Mouse (Mus musculus): ENCODE results near the gene Mia. TPM values are rescaled to one million over a fixed set of nuclear protein-coding genes. Genes with fewer than 3 reads are reported as not detected.
A peak's percentile ranks its signal among the peaks of the same experiment; 100 is the strongest.

Mia gene
- 3.6 and 5.1 TPM in 2 replicates for polyA plus RNA-seq (2015; fragmentation: Nextera tagmentation; extraction: Ambion mirVana)

DNA sequence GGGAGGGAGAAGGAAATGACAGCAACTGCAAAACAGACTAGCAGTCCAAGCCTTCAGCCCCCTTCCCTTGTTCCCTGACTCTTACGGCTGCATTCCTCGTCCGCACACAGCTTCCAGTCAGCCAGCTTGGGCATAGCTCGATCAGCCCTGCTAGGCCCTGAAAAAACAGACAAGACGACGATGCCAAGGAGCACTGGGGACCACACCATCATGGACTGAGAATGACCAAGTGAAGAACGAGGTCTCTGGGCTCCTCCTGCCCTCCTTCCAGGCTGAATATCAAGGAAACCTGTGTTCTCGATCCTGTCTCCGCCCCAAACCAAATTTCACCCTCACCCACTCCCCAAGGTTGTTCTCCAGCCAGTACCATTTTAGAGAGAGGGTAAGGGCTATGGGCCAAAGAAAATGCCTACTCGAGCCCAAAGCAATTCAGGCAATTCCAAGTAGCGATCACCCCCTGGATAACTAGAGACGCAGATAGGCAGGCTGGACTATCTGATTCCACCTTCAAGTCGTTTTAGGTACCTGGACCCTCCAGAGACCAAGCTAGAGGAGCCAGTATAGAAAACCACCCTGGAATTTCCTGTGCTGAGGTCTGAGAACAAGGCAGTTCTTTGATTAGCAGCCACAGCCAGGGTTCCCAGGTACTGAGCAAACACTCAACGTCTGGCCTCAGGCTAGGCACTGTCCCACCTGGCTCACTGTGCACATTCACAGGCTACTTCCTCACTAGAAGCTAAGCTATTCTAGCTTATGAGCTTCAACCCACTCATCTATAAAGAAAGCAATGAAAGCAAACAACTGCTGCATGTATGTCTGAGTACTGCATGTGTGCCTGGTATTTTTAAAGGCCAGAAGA is at the start of gene Mia, which contains the start of gene Gm21983:
TSS of gene Mia (minus strand) at position 321 of the 859 bp plus-strand sequence.
TSS of gene Gm21983 (minus strand) at position 250 of the 859 bp plus-strand sequence.
- WGBS, result 67% methylated on average over 14 of the region's 14 CpGs
- peak within 1 kb of the TSS; percentile 88 for H3K27ac ChIP-seq
- H3K4me1 ChIP-seq (replicated peaks), result peaks cover 21% of the 10 kb centered on the region
- ATAC-seq, result no peak
- H3K4me2 ChIP-seq (replicated peaks), result no peak within 1 kb of the TSS
- H3K36me3 ChIP-seq, result peaks cover 31% of the 10 kb centered on the region
- no peaks in the 10 kb centered on the region for H3K27me3 ChIP-seq
- H3K9ac ChIP-seq (replicated peaks), result 0 out of 2 replicates have a peak within 1 kb of the TSS, but pooled peaks have one; percentile 1
- no peak within 1 kb of the TSS for H3K4me3 ChIP-seq (replicated peaks)
- no peaks in the 10 kb centered on the region for H3K9me3 ChIP-seq

DNA sequence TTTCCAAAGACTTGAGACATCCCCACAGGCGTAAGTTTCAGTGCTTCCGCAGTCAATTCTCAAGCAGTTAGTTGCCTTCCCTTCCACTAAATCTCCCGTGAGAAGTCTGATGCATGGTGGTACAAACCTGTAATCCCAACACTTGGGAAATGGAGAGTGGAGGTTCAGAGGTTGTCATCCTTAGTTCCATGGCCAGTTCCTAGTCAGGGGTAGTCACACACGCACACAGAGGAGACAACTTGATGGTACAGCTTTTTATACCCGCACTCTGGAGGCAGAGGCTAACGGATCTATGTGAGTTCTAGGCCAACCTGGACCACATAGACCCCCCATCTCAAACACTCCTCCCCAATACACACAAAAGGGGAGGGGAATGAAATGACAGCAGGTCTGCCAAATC is 47.9 kb upstream of the Mia start:
- no peak for ATAC-seq
- WGBS, result 15% methylated on average over 6 of the region's 6 CpGs
- peak overlapping the region; percentile 94 for H3K9ac ChIP-seq (replicated peaks)
- no peaks in the 10 kb centered on the region for H3K9me3 ChIP-seq
- H3K4me2 ChIP-seq (replicated peaks), result peak overlapping the region; percentile 90
- H3K36me3 ChIP-seq, result no peaks in the 10 kb centered on the region
- H3K4me1 ChIP-seq (replicated peaks), result peaks cover 56% of the 10 kb centered on the region
- peak overlapping the region; percentile 87 for H3K27ac ChIP-seq
- H3K4me3 ChIP-seq (replicated peaks), result peak overlapping the region; percentile 89
- H3K27me3 ChIP-seq, result no peaks in the 10 kb centered on the region

DNA sequence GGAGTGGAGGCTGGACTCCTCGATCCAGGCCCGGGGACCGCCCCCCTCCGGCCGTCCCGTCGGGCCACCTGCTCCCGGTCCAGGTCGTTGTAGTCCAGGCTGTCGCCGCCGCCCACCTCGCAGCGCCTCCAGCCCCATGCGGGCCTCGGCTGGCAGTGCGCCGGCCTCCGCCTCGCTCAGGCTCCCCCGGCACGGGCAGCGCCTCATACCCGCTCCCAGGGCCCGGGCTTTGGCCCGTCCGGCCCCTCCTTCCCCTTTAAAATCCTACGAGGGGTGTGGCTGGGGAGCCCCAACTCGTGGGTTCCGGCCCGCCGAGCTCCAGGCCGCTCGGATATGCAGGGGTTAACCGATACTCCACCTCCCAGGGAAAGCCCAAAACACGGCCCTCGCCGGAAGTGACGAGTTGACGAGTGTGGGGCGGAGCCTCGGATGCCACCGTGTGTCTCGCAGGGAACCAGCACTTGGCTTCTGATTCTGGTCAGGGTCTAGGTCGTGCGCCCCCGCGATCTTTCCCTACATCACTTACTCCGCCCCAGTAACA is 47.4 kb upstream of the Mia start, which contains the start of gene Itpkc:
TSS of gene Itpkc (minus strand) at position 381 of the 541 bp plus-strand sequence.
- Histone ChIP-seq H3K4me1 (replicated peaks) (peaks cover 56% of the 10 kb centered on the region), H3K4me3 (replicated peaks) (peak within 1 kb of the TSS; percentile 89), H3K9me3 (no peaks in the 10 kb centered on the region), H3K36me3 (no peaks in the 10 kb centered on the region), H3K27ac (peak within 1 kb of the TSS; percentile 87), H3K9ac (replicated peaks) (peak within 1 kb of the TSS; percentile 94), H3K27me3 (no peaks in the 10 kb centered on the region), H3K4me2 (replicated peaks) (peak within 1 kb of the TSS; percentile 90)
- ATAC-seq, result peak; percentile 78
- 1% methylated on average over 49 of the region's 49 CpGs for WGBS

DNA sequence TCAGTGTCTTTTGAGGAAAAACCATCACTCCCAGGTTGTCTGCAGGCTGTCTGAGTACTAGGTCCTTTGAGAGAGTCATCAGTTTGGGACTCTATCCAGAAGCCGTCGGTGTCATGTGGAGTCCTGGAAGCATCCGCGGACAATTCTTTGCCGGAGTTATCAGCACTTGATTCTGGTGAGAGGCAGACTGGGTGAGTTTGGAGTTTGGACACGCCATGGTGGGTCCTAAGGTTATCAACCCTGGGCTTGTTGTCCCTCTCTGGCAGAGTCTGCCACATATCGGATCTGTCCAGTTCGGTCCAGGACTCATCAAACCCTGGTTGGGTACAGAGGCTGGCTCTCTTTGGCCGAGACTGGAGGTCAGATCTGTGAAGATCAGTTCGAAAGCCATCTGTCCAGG is 46.7 kb upstream of the Mia start:
- WGBS, result 3% methylated on average over 10 of the region's 10 CpGs
- peak overlapping the region; percentile 90 for H3K4me2 ChIP-seq (replicated peaks)
- H3K36me3 ChIP-seq, result no peaks in the 10 kb centered on the region
- H3K27ac ChIP-seq, result peak overlapping the region; percentile 87
- peak overlapping the region; percentile 94 for H3K9ac ChIP-seq (replicated peaks)
- H3K4me1 ChIP-seq (replicated peaks), result peaks cover 59% of the 10 kb centered on the region
- peak overlapping the region; percentile 89 for H3K4me3 ChIP-seq (replicated peaks)
- ATAC-seq, result no peak; the same call in 1 of the 2 replicates
- no peaks in the 10 kb centered on the region for H3K27me3 ChIP-seq
- no peaks in the 10 kb centered on the region for H3K9me3 ChIP-seq

DNA sequence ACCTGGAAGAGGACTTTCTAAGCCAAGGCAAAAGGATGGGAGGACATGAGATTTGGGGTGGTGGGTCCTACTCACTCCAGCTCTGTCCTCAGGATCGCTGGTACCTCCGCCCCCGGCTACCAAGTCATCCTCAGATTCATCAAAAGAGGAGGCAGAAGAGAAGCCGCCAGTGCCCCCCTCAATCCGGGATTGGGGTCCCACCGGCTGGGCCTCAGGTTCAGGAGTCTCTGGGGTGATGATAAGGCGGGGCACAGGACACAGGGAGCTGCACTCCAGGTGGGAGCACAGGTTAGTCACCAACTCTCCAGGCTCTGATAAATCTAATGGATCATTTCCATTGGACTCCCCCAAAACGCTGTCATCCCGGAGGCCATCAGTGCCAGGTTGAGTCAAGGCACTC is 46.3 kb upstream of the Mia start:
- Histone ChIP-seq H3K4me1 (replicated peaks) (peaks cover 59% of the 10 kb centered on the region), H3K27ac (no peak overlapping the region)

DNA sequence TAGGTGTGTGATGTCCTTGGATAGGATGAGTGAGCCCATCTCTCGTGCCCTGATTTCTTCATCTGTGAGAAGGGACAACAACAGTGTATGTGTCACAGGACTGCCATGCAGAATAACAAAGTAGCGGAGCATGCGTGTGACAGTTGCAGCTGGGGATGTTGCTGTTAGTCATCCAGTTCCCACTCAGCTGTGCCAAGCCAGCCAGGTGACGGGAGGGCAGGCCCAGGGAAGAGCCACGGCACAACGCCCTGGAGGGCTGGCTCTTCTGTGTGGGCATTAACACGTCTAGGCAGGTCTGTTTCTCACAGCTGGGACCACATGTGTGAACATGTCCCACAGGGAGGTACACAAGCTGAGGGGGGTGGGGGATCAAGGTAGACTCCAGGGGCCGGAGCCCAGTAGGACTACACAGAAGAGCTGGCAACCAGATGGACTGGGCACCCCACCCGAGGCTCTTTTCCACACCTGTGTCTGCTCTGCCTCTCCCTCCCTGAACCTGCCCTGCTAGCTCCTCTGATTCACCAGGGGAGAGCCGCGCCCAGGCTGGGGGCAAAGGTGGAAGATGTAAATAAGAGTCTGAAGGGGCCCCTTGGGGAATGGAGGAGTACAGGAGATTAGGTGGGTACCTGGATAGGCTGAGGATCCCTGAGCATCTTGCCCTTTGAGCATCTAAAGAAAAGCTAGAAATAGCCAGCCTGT is 44.1 kb upstream of the Mia start:
- Histone ChIP-seq H3K27ac (no peak overlapping the region), H3K36me3 (peaks cover 12% of the 10 kb centered on the region), H3K4me1 (replicated peaks) (peaks cover 55% of the 10 kb centered on the region), H3K9me3 (no peaks in the 10 kb centered on the region), H3K9ac (replicated peaks) (peak overlapping the region; percentile 94), H3K4me3 (replicated peaks) (peak overlapping the region; percentile 89), H3K4me2 (replicated peaks) (peak overlapping the region; percentile 90), H3K27me3 (no peaks in the 10 kb centered on the region)
- no peak for ATAC-seq
- WGBS, result 80% methylated on average over 11 of the region's 11 CpGs

More for the DNA sequence above, 46.3 kb upstream of the Mia start:
- Histone ChIP-seq H3K4me3 (replicated peaks) (peak overlapping the region; percentile 89), H3K36me3 (no peaks in the 10 kb centered on the region), H3K9ac (replicated peaks) (peak overlapping the region; percentile 94), H3K9me3 (no peaks in the 10 kb centered on the region), H3K27me3 (no peaks in the 10 kb centered on the region), H3K4me2 (replicated peaks) (peak overlapping the region; percentile 90)
- ATAC-seq, result no peak
- WGBS, result 33% methylated on average over 9 of the region's 9 CpGs

DNA sequence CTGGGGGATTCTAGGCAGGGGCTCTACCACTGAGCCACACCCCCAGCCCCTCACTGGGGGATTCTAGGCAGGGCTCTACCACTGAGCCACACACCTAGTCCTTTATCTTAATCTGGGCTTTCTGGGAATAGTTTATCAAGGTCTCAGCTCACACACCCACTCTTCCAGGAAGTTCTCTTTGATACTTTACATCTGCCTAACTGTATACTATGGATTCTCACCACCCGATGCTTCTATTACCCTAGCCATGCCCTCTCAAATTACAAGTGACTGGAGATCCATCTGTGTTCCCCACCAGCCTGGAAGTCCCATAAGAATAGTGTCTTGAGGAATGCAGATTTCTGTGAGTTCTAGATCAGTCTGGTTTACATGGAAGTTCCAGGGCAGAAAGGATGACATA is 41.6 kb upstream of the Mia start:
- 88% methylated on average over 1 of the region's 1 CpGs for WGBS
- Histone ChIP-seq H3K9ac (replicated peaks) (no peak overlapping the region), H3K27ac (no peak overlapping the region), H3K27me3 (no peaks in the 10 kb centered on the region), H3K36me3 (peaks cover 33% of the 10 kb centered on the region), H3K4me2 (replicated peaks) (no peak overlapping the region), H3K9me3 (no peaks in the 10 kb centered on the region), H3K4me1 (replicated peaks) (peaks cover 47% of the 10 kb centered on the region), H3K4me3 (replicated peaks) (no peak overlapping the region)
- no peak for ATAC-seq

DNA sequence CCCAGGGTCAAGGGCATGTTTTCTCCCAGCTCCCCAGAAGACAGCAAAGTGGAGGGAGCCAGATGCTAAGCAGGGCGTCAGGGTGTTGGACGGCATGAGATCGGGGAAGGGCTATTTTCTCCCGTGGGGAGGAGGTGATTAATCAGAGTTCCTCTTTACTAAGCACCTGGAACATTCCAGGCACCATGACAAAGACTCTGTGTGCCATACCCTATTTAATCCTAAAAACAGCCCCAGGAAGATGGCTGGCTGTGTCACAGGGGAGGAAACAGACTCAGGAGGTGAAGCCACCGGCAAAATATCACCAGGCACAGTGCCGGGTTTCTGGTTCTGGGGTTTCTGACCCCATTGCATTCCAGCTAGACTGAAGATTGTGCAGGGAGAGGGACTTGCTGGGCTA is 41.0 kb upstream of the Mia start:
- Histone ChIP-seq H3K9ac (replicated peaks) (0 out of 2 replicates have a peak overlapping the region, but pooled peaks have one; percentile 14), H3K4me2 (replicated peaks) (no peak overlapping the region), H3K4me1 (replicated peaks) (peaks cover 41% of the 10 kb centered on the region), H3K9me3 (no peaks in the 10 kb centered on the region), H3K36me3 (peaks cover 38% of the 10 kb centered on the region), H3K27me3 (no peaks in the 10 kb centered on the region), H3K27ac (no peak overlapping the region), H3K4me3 (replicated peaks) (no peak overlapping the region)
- no peak for ATAC-seq
- 90% methylated on average over 6 of the region's 6 CpGs for WGBS

DNA sequence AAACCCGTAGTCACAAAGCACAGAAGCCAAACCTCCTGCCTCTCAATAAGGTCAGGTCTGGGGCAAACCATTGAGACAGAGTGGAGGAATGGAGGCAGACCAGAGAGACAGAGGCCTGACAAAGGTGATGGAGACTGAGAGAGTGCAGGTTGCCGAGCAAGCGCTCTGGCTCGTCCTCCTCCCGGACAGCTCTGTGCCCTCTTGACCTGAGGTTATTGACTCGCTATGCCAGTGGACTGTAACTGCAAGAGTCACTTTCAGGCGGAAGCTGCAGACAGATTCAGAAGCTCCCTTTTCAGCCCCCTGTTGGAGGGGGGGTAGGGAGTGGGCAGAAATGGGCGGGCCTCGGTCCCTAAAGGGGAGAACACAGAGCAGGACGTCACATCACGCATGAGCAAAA is 39.0 kb upstream of the Mia start:
- H3K36me3 ChIP-seq, result peaks cover 55% of the 10 kb centered on the region
- no peaks in the 10 kb centered on the region for H3K9me3 ChIP-seq
- no peak for ATAC-seq
- H3K4me2 ChIP-seq (replicated peaks), result no peak overlapping the region
- no peak overlapping the region for H3K27ac ChIP-seq
- no peak overlapping the region for H3K4me3 ChIP-seq (replicated peaks)
- no peak overlapping the region for H3K9ac ChIP-seq (replicated peaks)
- no peaks in the 10 kb centered on the region for H3K27me3 ChIP-seq
- 75% methylated on average over 11 of the region's 11 CpGs for WGBS
- peaks cover 21% of the 10 kb centered on the region for H3K4me1 ChIP-seq (replicated peaks)

DNA sequence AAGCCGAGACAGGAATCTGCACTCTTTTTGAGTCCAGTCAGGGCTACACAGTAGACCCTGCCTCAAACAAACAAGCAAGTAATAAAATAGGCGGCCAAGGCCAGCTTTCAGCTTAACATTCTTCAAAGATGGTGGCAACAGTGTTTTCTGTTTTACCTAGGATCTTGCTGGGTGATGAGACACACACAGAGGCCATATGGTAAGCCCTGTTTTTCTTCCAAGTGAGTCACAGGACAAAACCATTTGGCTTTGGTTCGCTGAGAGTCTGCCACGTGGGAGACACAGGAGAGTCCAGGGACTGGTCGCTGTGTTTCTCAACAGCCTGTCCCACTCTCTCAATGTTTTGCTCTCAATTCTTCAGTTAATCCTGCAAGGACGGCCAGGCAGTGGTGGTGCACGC is 37.6 kb upstream of the Mia start:
- Histone ChIP-seq H3K9me3 (no peaks in the 10 kb centered on the region), H3K27me3 (no peaks in the 10 kb centered on the region), H3K4me2 (replicated peaks) (no peak overlapping the region), H3K4me3 (replicated peaks) (no peak overlapping the region), H3K36me3 (peaks cover 64% of the 10 kb centered on the region), H3K27ac (no peak overlapping the region), H3K9ac (replicated peaks) (no peak overlapping the region), H3K4me1 (replicated peaks) (peaks cover 7% of the 10 kb centered on the region)
- no peak for ATAC-seq
- 84% methylated on average over 7 of the region's 7 CpGs for WGBS

DNA sequence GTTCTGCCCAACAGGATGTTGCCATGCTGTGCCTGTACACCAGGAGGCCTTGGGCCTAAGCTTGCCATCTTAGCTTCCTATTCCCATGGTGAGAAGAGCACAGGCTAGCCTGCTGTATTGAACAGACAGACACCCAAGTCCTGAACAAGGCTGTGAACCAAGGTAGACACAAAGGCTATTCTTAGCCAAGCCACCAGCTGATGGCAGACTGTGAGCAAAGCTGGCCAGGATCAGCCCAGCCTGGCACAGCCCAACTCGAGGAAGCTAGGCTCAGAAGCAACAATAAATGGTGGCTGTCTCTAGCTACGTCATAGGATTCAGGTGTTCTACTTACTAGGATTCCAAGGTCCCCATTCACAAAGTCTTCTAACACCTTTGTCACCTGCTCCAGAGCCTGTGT is 31.7 kb upstream of the Mia start:
- WGBS, result 89% methylated on average over 2 of the region's 2 CpGs
- Histone ChIP-seq H3K9ac (replicated peaks) (no peak overlapping the region), H3K36me3 (peaks cover 92% of the 10 kb centered on the region), H3K4me1 (replicated peaks) (no peaks in the 10 kb centered on the region), H3K9me3 (no peaks in the 10 kb centered on the region), H3K4me3 (replicated peaks) (no peak overlapping the region), H3K27ac (no peak overlapping the region), H3K27me3 (no peaks in the 10 kb centered on the region), H3K4me2 (replicated peaks) (no peak overlapping the region)
- ATAC-seq, result no peak

Measured in midbrain, embryonic 13.5 days (tissue).